In genomic region chr10:128297622-128298021, GRCm38 (mm10) we compare ENCODE assay signal across 11 mouse cellular contexts. TPM values are rescaled to one million over a fixed set of nuclear protein-coding genes. Genes with fewer than 3 reads are reported as not detected.
DNase-seq lines count a peak whose midpoint lies in the region; ATAC-seq lines count a peak whose summit lies in the region.
"Had no signal": no experiment of that assay in that cellular context is flagged by ENCODE, and none has a peak within 500 bp of the region (broad histone marks: within the 10 kb centered on the region; RNA-seq: fewer than 3 reads in every experiment).

No protein-coding gene starts in this region.

- no peaks in the 10 kb centered on the region for H3K9me3 ChIP-seq in kidney, embryonic 14.5 days (ENCODE audit: control insufficient read depth, low read length)
- H3K9me3 ChIP-seq in liver, embryonic 16.5 days (replicated peaks; ENCODE audit: control insufficient read depth, low read length): no peaks in the 10 kb centered on the region

- H3K4me1 ChIP-seq in kidney, embryonic 14.5 days (ENCODE audit: control insufficient read depth, insufficient read depth, low read length): peaks cover 4% of the 10 kb centered on the region; the same call in 1 of the 2 replicates
- peaks cover 11% of the 10 kb centered on the region for H3K4me1 ChIP-seq in liver, embryonic 16.5 days (ENCODE audit: control insufficient read depth, low read depth, low read length)

- no peak overlapping the region for H3K4me2 ChIP-seq in kidney, embryonic 14.5 days (replicated peaks; ENCODE audit: low read depth, low read length)
- H3K4me2 ChIP-seq in liver, embryonic 16.5 days (ENCODE audit: low read depth, low read length): no peak overlapping the region

- no peak for DNase-seq in kidney, postnatal 36 days
- peak; percentile 37 for DNase-seq in adrenal gland, postnatal 25 days
- peak; percentile 79 to 82 for DNase-seq in cerebellum, postnatal 25 days
- no peak for DNase-seq in Muller cell, postnatal 12 days (ENCODE audit: inconsistent ontology term)
- DNase-seq in neural tube, embryonic 10.5 days (ENCODE audit: extremely low spot score, low spot score): no peak
- no peak for DNase-seq in frontal cortex, postnatal 36 days (ENCODE audit: low spot score in 2 of 2)

- no peak overlapping the region for H3K4me3 ChIP-seq in kidney, embryonic 14.5 days (ENCODE audit: low read length)
- no peak overlapping the region for H3K4me3 ChIP-seq in liver, embryonic 16.5 days (ENCODE audit: low read depth, low read length)
- H3K4me3 ChIP-seq: erythroblast, embryonic 14.5 days had no signal

- WGBS in kidney, embryonic 14.5 days: 73% methylated on average over 11 of the region's 11 CpGs
- 76% methylated on average over 11 of the region's 11 CpGs for WGBS in liver, embryonic 16.5 days (ENCODE audit: insufficient replicate concordance)

- no peaks in the 10 kb centered on the region for H3K27me3 ChIP-seq in kidney, embryonic 14.5 days (ENCODE audit: control insufficient read depth, insufficient read depth, low read length)
- no peaks in the 10 kb centered on the region for H3K27me3 ChIP-seq in liver, embryonic 16.5 days (ENCODE audit: control insufficient read depth, insufficient read depth, low read depth, low read length)
- H3K27me3 ChIP-seq: Patski had no signal

- H3K27ac ChIP-seq in kidney, embryonic 14.5 days (ENCODE audit: low read depth, low read length): no peak overlapping the region
- H3K27ac ChIP-seq in liver, embryonic 16.5 days (ENCODE audit: low read length): no peak overlapping the region

- 0 out of 2 replicates have a peak overlapping the region, but pooled peaks have one; percentile 0 for H3K9ac ChIP-seq in kidney, embryonic 14.5 days (ENCODE audit: low read depth, low read length)
- no peak overlapping the region for H3K9ac ChIP-seq in liver, embryonic 16.5 days (ENCODE audit: low read depth, low read length)

- ATAC-seq in kidney, embryonic 14.5 days (ENCODE audit: low FRiP score, low TSS enrichment): no peak
- peak; percentile 33; the same call in 1 of the 2 replicates for ATAC-seq in liver, embryonic 16.5 days (ENCODE audit: low read depth)
- ATAC-seq: Patski had no signal

- no peaks in the 10 kb centered on the region for H3K36me3 ChIP-seq in kidney, embryonic 14.5 days (ENCODE audit: control insufficient read depth, insufficient read depth, low read length)
- no peaks in the 10 kb centered on the region for H3K36me3 ChIP-seq in liver, embryonic 16.5 days (ENCODE audit: control insufficient read depth, insufficient read depth)

RNA-seq across cellular contexts. Expression of gene Il23a, which starts 0.9 kb away (rescaled TPM):
- polyA plus RNA-seq in kidney, embryonic 14.5 days (2014; fragmentation: Nextera tagmentation; extraction: Ambion mirVana): 0.24 and 0.29 TPM in 2 replicates
- total RNA-seq in adrenal gland, postnatal 25 days (2021): not detected in 2 replicates
- 0.06 and 0.12 TPM in 2 replicates for polyA plus RNA-seq in liver, embryonic 16.5 days (2015; fragmentation: Nextera tagmentation; extraction: Ambion mirVana)
- polyA plus RNA-seq: erythroblast, embryonic 14.5 days had no signal

RNA-seq across cellular contexts. Expression of gene Pan2, which starts 5.5 kb away (rescaled TPM):
- polyA plus RNA-seq in kidney, embryonic 14.5 days (2014; fragmentation: Nextera tagmentation; extraction: Ambion mirVana): 32.6 and 44.0 TPM in 2 replicates
- 28.9 and 32.7 TPM in 2 replicates for total RNA-seq in adrenal gland, postnatal 25 days (2021)
- polyA plus RNA-seq in liver, embryonic 16.5 days (2015; fragmentation: Nextera tagmentation; extraction: Ambion mirVana): 13.2 and 14.8 TPM in 2 replicates

RNA-seq across cellular contexts. Expression of gene Cnpy2, which starts 24.6 kb away (rescaled TPM):
- 347 and 389 TPM in 2 replicates for polyA plus RNA-seq in kidney, embryonic 14.5 days (2014; fragmentation: Nextera tagmentation; extraction: Ambion mirVana)
- 164 and 206 TPM in 2 replicates for total RNA-seq in adrenal gland, postnatal 25 days (2021)
- polyA plus RNA-seq in liver, embryonic 16.5 days (2015; fragmentation: Nextera tagmentation; extraction: Ambion mirVana): 86.6 and 92.8 TPM in 2 replicates

RNA-seq across cellular contexts. Expression of gene Stat2, which starts 27.3 kb away (rescaled TPM):
- polyA plus RNA-seq in kidney, embryonic 14.5 days (2014; fragmentation: Nextera tagmentation; extraction: Ambion mirVana): 8.4 and 11.8 TPM in 2 replicates
- total RNA-seq in adrenal gland, postnatal 25 days (2021): 37.2 and 52.6 TPM in 2 replicates
- 7.8 and 9.5 TPM in 2 replicates for polyA plus RNA-seq in liver, embryonic 16.5 days (2015; fragmentation: Nextera tagmentation; extraction: Ambion mirVana)

RNA-seq across cellular contexts. Expression of gene Apof, which starts 29.2 kb away (rescaled TPM):
- polyA plus RNA-seq in kidney, embryonic 14.5 days (2014; fragmentation: Nextera tagmentation; extraction: Ambion mirVana): not detected in 2 replicates
- 9.7 and 10.0 TPM in 2 replicates for total RNA-seq in adrenal gland, postnatal 25 days (2021)
- 212 and 253 TPM in 2 replicates for polyA plus RNA-seq in liver, embryonic 16.5 days (2015; fragmentation: Nextera tagmentation; extraction: Ambion mirVana)
- total RNA-seq: layer of hippocampus, postnatal 14 days had no signal
- polyA plus RNA-seq: erythroblast, embryonic 14.5 days had no signal

Comparison
In these comparisons a context has a peak if more than half of its experiments do, and no peak if none do; other contexts are left out.
1. DNase-seq: peak in adrenal gland, postnatal 25 days (single experiment) and cerebellum, postnatal 25 days (2 of 2); none in kidney, postnatal 36 days (0 of 2), Muller cell, postnatal 12 days (single experiment), neural tube, embryonic 10.5 days (single experiment) and frontal cortex, postnatal 36 days (0 of 2).